ENCODE assay signal across 8 mouse cellular contexts in genomic region chr4:148590421-148591170, GRCm38 (mm10). TPM values are rescaled to one million over a fixed set of nuclear protein-coding genes. Genes with fewer than 3 reads are reported as not detected.
DNase-seq lines count a peak whose midpoint lies in the region; ATAC-seq and TF ChIP-seq lines count a peak whose summit lies in the region.

No protein-coding gene starts in this region.

- H3K4me2 ChIP-seq in forebrain, postnatal 0 days (ENCODE audit: low read depth) = peak overlapping the region; percentile 76
- peak overlapping the region; percentile 90 for H3K4me2 ChIP-seq in liver, embryonic 11.5 days

- WGBS in forebrain, postnatal 0 days = 3% methylated on average over 18 of the region's 18 CpGs
- WGBS in liver, embryonic 11.5 days = 4% methylated on average over 18 of the region's 18 CpGs

- no peak for TF ChIP-seq CTCF in forebrain, postnatal 0 days (IDR thresholded peaks at IDR 0.05; ENCODE audit: low read depth)

- H3K27me3 ChIP-seq in megakaryocyte, embryonic 14.5 days (replicated peaks) = no peaks in the 10 kb centered on the region
- H3K27me3 ChIP-seq in forebrain, postnatal 0 days (ENCODE audit: insufficient read depth, low read length) = no peaks in the 10 kb centered on the region
- no peaks in the 10 kb centered on the region for H3K27me3 ChIP-seq in liver, embryonic 11.5 days (replicated peaks; ENCODE audit: control insufficient read depth, insufficient read depth, low read length)

- H3K4me1 ChIP-seq in megakaryocyte, embryonic 14.5 days = peaks cover 74% of the 10 kb centered on the region
- peaks cover 6% of the 10 kb centered on the region; the same call in 1 of the 2 replicates for H3K4me1 ChIP-seq in forebrain, postnatal 0 days (ENCODE audit: insufficient read depth)
- H3K4me1 ChIP-seq in liver, embryonic 11.5 days (replicated peaks; ENCODE audit: control insufficient read depth, insufficient read depth, low read length) = peaks cover 22% of the 10 kb centered on the region

- H3K36me3 ChIP-seq in megakaryocyte, embryonic 14.5 days (replicated peaks; ENCODE audit: low read length) = peaks cover 30% of the 10 kb centered on the region
- peaks cover 25% of the 10 kb centered on the region for H3K36me3 ChIP-seq in forebrain, postnatal 0 days (ENCODE audit: insufficient read depth)
- H3K36me3 ChIP-seq in liver, embryonic 11.5 days (ENCODE audit: control insufficient read depth, insufficient read depth, low read length) = peaks cover 25% of the 10 kb centered on the region

- no peak for ATAC-seq in megakaryocyte, adult 5-6 weeks (ENCODE audit: poor library complexity, severe bottlenecking)
- ATAC-seq in forebrain, postnatal 0 days = peak; percentile 39
- ATAC-seq in liver, embryonic 11.5 days (replicated peaks; ENCODE audit: low FRiP score) = no peak

- DNase-seq in adrenal gland, adult 2 months = peak; percentile 28
- no peak for DNase-seq in adrenal gland, postnatal 36 days
- no peak for DNase-seq in forebrain, postnatal 0 days
- DNase-seq in liver, embryonic 11.5 days (ENCODE audit: low spot score) = peak; percentile 70
- peak; percentile 28 for DNase-seq in retina, embryonic 14.5 days (ENCODE audit: low spot score)
- no peak for DNase-seq in frontal cortex, postnatal 25 days (ENCODE audit: low spot score in 2 of 2)

- H3K27ac ChIP-seq in forebrain, postnatal 0 days (ENCODE audit: low read depth, low read length) = peak overlapping the region; percentile 78
- H3K27ac ChIP-seq in liver, embryonic 11.5 days (ENCODE audit: low read depth, low read length) = peak overlapping the region; percentile 71

- H3K9ac ChIP-seq in forebrain, postnatal 0 days = peak overlapping the region; percentile 69; the same call in 1 of the 2 replicates
- H3K9ac ChIP-seq in liver, embryonic 11.5 days (ENCODE audit: low read depth, low read length) = peak overlapping the region; percentile 66

- H3K4me3 ChIP-seq in megakaryocyte, embryonic 14.5 days (replicated peaks) = peak overlapping the region; percentile 99
- H3K4me3 ChIP-seq in forebrain, postnatal 0 days (ENCODE audit: low read depth, low read length) = peak overlapping the region; percentile 72
- peak overlapping the region; percentile 96 for H3K4me3 ChIP-seq in liver, embryonic 11.5 days (ENCODE audit: low read depth, low read length)

- H3K9me3 ChIP-seq in megakaryocyte, embryonic 14.5 days = no peaks in the 10 kb centered on the region
- no peaks in the 10 kb centered on the region for H3K9me3 ChIP-seq in forebrain, postnatal 0 days (ENCODE audit: low read length)
- H3K9me3 ChIP-seq in liver, embryonic 11.5 days (ENCODE audit: control insufficient read depth, low read length) = no peaks in the 10 kb centered on the region

RNA-seq across cellular contexts. Expression of gene Srm, which starts 0.7 kb away (rescaled TPM):
- 10 to 100 TPM; 75.6 to 79.4 TPM for total RNA-seq in adrenal gland, adult 2 months (2021)
- 123 and 157 TPM in 2 replicates for polyA plus RNA-seq in adrenal gland, adult 2 months (2012; rRNA removed)
- 10 to 100 TPM; 84.8 to 94.4 TPM for total RNA-seq in adrenal gland, postnatal 36 days (2021)
- 215 and 385 TPM in 2 replicates for polyA plus RNA-seq in megakaryocyte, embryonic 14.5 days (2012; ENCODE audit: insufficient read depth, low replicate concordance)
- total RNA-seq in megakaryocyte, adult 5-6 weeks (2015) = 21.0 and 27.3 TPM in 2 replicates
- total RNA-seq in megakaryocyte, adult 5-6 weeks (2017) = 4.7 and 8.5 TPM in 2 replicates
- 59.9 and 60.3 TPM in 2 replicates for total RNA-seq in forebrain, postnatal 0 days (2014; rRNA removed)
- polyA plus RNA-seq in forebrain, postnatal 0 days (2015; fragmentation: Nextera tagmentation; extraction: Ambion mirVana) = 199 and 232 TPM in 2 replicates
- polyA plus RNA-seq in liver, embryonic 11.5 days (2014; fragmentation: Nextera tagmentation; extraction: Ambion mirVana) = 510 and 529 TPM in 2 replicates

RNA-seq across cellular contexts. Expression of gene Masp2, which starts 11.8 kb away (rescaled TPM):
- total RNA-seq in adrenal gland, adult 2 months (2021) = 1 to 10 TPM in 1 of 2 experiments, under 1 TPM in 1; 0.55 to 5.6 TPM
- polyA plus RNA-seq in adrenal gland, adult 2 months (2012; rRNA removed) = 3.5 and 6.5 TPM in 2 replicates
- total RNA-seq in adrenal gland, postnatal 36 days (2021) = 1 to 10 TPM; 1.1 to 1.6 TPM
- polyA plus RNA-seq in megakaryocyte, embryonic 14.5 days (2012; ENCODE audit: insufficient read depth, low replicate concordance) = not detected in 2 replicates
- total RNA-seq in megakaryocyte, adult 5-6 weeks (2015) = 0.21 TPM in 1 of 2 replicates, not detected in the other
- total RNA-seq in megakaryocyte, adult 5-6 weeks (2017) = 0.77 TPM in 1 of 2 replicates, not detected in the other
- total RNA-seq in forebrain, postnatal 0 days (2014; rRNA removed) = 0.24 TPM in 1 of 2 replicates, not detected in the other
- 0.26 TPM in 1 of 2 replicates, not detected in the other for polyA plus RNA-seq in forebrain, postnatal 0 days (2015; fragmentation: Nextera tagmentation; extraction: Ambion mirVana)
- polyA plus RNA-seq in liver, embryonic 11.5 days (2014; fragmentation: Nextera tagmentation; extraction: Ambion mirVana) = 5.0 and 6.8 TPM in 2 replicates

RNA-seq across cellular contexts. Expression of gene Exosc10, which starts 32.4 kb away (rescaled TPM):
- total RNA-seq in adrenal gland, adult 2 months (2021) = 10 to 100 TPM; 46.7 to 52.3 TPM
- polyA plus RNA-seq in adrenal gland, adult 2 months (2012; rRNA removed) = 18.8 and 25.2 TPM in 2 replicates
- total RNA-seq in adrenal gland, postnatal 36 days (2021) = 10 to 100 TPM; 43.6 to 52.6 TPM
- 15.4 and 23.5 TPM in 2 replicates for polyA plus RNA-seq in megakaryocyte, embryonic 14.5 days (2012; ENCODE audit: insufficient read depth, low replicate concordance)
- total RNA-seq in megakaryocyte, adult 5-6 weeks (2015) = 47.0 and 48.7 TPM in 2 replicates
- 42.4 and 42.8 TPM in 2 replicates for total RNA-seq in megakaryocyte, adult 5-6 weeks (2017)
- total RNA-seq in forebrain, postnatal 0 days (2014; rRNA removed) = 70.4 and 80.0 TPM in 2 replicates
- polyA plus RNA-seq in forebrain, postnatal 0 days (2015; fragmentation: Nextera tagmentation; extraction: Ambion mirVana) = 75.3 and 76.8 TPM in 2 replicates
- polyA plus RNA-seq in liver, embryonic 11.5 days (2014; fragmentation: Nextera tagmentation; extraction: Ambion mirVana) = 92.4 and 98.2 TPM in 2 replicates

RNA-seq across cellular contexts. Expression of gene Tardbp, which starts 36.2 kb away (rescaled TPM):
- 100 to 1,000 TPM; 240 to 255 TPM for total RNA-seq in adrenal gland, adult 2 months (2021)
- polyA plus RNA-seq in adrenal gland, adult 2 months (2012; rRNA removed) = 8.0 and 10.3 TPM in 2 replicates
- 100 to 1,000 TPM; 233 to 286 TPM for total RNA-seq in adrenal gland, postnatal 36 days (2021)
- polyA plus RNA-seq in megakaryocyte, embryonic 14.5 days (2012; ENCODE audit: insufficient read depth, low replicate concordance) = 18.5 TPM in 1 of 2 replicates, not detected in the other
- 193 and 196 TPM in 2 replicates for total RNA-seq in megakaryocyte, adult 5-6 weeks (2015)
- 339 and 406 TPM in 2 replicates for total RNA-seq in megakaryocyte, adult 5-6 weeks (2017)
- total RNA-seq in forebrain, postnatal 0 days (2014; rRNA removed) = 107 and 159 TPM in 2 replicates
- 101 and 104 TPM in 2 replicates for polyA plus RNA-seq in forebrain, postnatal 0 days (2015; fragmentation: Nextera tagmentation; extraction: Ambion mirVana)
- polyA plus RNA-seq in liver, embryonic 11.5 days (2014; fragmentation: Nextera tagmentation; extraction: Ambion mirVana) = 226 and 230 TPM in 2 replicates

RNA-seq across cellular contexts. Expression of gene Gm572, which starts 52.5 kb away (rescaled TPM):
- not detected for total RNA-seq in adrenal gland, adult 2 months (2021)
- 0.07 TPM in 1 of 2 replicates, not detected in the other for polyA plus RNA-seq in adrenal gland, adult 2 months (2012; rRNA removed)
- not detected for total RNA-seq in adrenal gland, postnatal 36 days (2021)
- polyA plus RNA-seq in megakaryocyte, embryonic 14.5 days (2012; ENCODE audit: insufficient read depth, low replicate concordance) = not detected in 2 replicates
- 0.23 and 0.29 TPM in 2 replicates for total RNA-seq in megakaryocyte, adult 5-6 weeks (2015)
- not detected in 2 replicates for total RNA-seq in megakaryocyte, adult 5-6 weeks (2017)
- total RNA-seq in forebrain, postnatal 0 days (2014; rRNA removed) = not detected in 2 replicates
- polyA plus RNA-seq in forebrain, postnatal 0 days (2015; fragmentation: Nextera tagmentation; extraction: Ambion mirVana) = not detected in 2 replicates
- not detected in 2 replicates for polyA plus RNA-seq in liver, embryonic 11.5 days (2014; fragmentation: Nextera tagmentation; extraction: Ambion mirVana)

Comparison
In these comparisons a context has a peak if more than half of its experiments do, and no peak if none do; other contexts are left out.
1. DNase-seq: peak in adrenal gland, adult 2 months (single experiment), liver, embryonic 11.5 days (single experiment) and retina, embryonic 14.5 days (single experiment); none in adrenal gland, postnatal 36 days (0 of 2), forebrain, postnatal 0 days (single experiment) and frontal cortex, postnatal 25 days (0 of 2).
2. Peak in every context shown above with its lines, with median percentiles within 50 percentile points of each other: H3K4me3 ChIP-seq.